Mouse (Mus musculus) layer of hippocampus, adult 2 months (tissue): ENCODE data around the gene Gpr142. TPM values are rescaled to one million over a fixed set of nuclear protein-coding genes. Genes with fewer than 3 reads are reported as not detected.
A peak's percentile ranks its signal among the peaks of the same experiment; 100 is the strongest.

Experiments used
- DNase-seq, 2 experiments: peaks; one replicate each; pipeline ENCODE4 v3.0.0; 2022; ENCODE audit warnings: low spot score in 2 of 2
- H3K27ac ChIP-seq: fragments of 200-600 bp; 2 replicates; pipeline ENCODE4 v1.8.1; 2022
- H3K4me3 ChIP-seq: fragments of 200-600 bp; 2 replicates; pipeline ENCODE4 v1.8.1; 2022; ENCODE audit warnings: mild to moderate bottlenecking
- CTCF ChIP-seq: fragments of 200-600 bp; conservative IDR thresholded peaks from 2 replicates; pipeline ENCODE4 v1.8.1; 2022; ENCODE audit warnings: antibody characterized with exemption, mild to moderate bottlenecking, moderate library complexity
- long read RNA-seq, 2 experiments: library from polyadenylated mRNA; stranded (forward); transcript quantifications; one replicate each; pipeline ENCODE4 v2.0.0; 2021; ENCODE audit warnings: borderline mapping rate in 2 of 2
- total RNA-seq, 2 experiments: library from RNA; stranded (reverse); gene quantifications; 2 replicates each; pipeline ENCODE4 v1.2.3; 2021

Gpr142 gene
- total RNA-seq, result not detected
- long read RNA-seq, experiment 1, result 0 reads
- long read RNA-seq, experiment 2, result 0 reads

- H3K27ac ChIP-seq, result no peak within 1 kb of the TSS
- TF ChIP-seq CTCF, result no peak
Observed at GRCm38 (mm10) chr11:114798624-114799023, at the start of gene Gpr142. Gene Gpr142 (plus strand): TSS chr11:114798924.

GRCm38 (mm10) chr11:114764820-114765818 lies 33.6 kb upstream of the Gpr142 start, which contains the start of gene Kif19a:
Gene Kif19a (plus strand): TSS chr11:114765388.
- no peak for TF ChIP-seq CTCF
- Histone ChIP-seq H3K4me3 (peak within 1 kb of the TSS; percentile 54), H3K27ac (no peak within 1 kb of the TSS)
- DNase-seq, result no peak

More at GRCm38 (mm10) chr11:114798624-114799023, at the start of gene Gpr142:
- no peak within 1 kb of the TSS for H3K4me3 ChIP-seq
- no peak for DNase-seq

GRCm38 (mm10) chr11:114769911-114770310 lies 28.8 kb upstream of the Gpr142 start:
- TF ChIP-seq CTCF, result no peak

GRCm38 (mm10) chr11:114771896-114772295 lies 26.8 kb upstream of the Gpr142 start:
- Histone ChIP-seq H3K4me3 (no peak overlapping the region), H3K27ac (no peak overlapping the region)
- TF ChIP-seq CTCF, result no peak
- DNase-seq, result no peak

More at GRCm38 (mm10) chr11:114769911-114770310, 28.8 kb upstream of the Gpr142 start:
- H3K4me3 ChIP-seq, result no peak overlapping the region
- no peak overlapping the region for H3K27ac ChIP-seq
- DNase-seq, result no peak

GRCm38 (mm10) chr11:114780076-114780475 lies 18.6 kb upstream of the Gpr142 start:
- no peak overlapping the region for H3K27ac ChIP-seq
- no peak for DNase-seq
- TF ChIP-seq CTCF, result no peak
- H3K4me3 ChIP-seq, result no peak overlapping the region

DNA sequence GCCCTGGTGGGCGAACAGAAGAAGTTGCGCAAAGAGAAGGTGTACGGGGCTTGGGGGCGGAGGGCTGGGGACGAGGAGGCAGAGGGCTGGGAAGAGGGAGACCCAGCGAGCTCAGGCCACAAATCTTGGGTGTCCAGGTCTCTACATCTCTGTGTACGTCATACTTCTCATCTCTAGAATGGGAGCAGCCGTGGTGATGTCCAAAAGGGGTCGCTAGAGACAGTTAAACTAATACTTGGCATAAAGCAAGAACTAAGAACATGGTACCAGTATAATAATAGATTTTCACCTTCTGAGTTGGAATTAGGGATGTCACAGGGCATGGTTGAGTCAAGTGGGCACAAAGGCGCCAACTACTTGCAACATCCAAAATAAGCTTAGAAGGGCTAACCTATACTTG lies 12.8 kb upstream of the Gpr142 start:
- TF ChIP-seq CTCF, result peak; percentile 55
- H3K4me3 ChIP-seq, result peak overlapping the region; percentile 42
- no peak overlapping the region for H3K27ac ChIP-seq
- no peak for DNase-seq

DNA sequence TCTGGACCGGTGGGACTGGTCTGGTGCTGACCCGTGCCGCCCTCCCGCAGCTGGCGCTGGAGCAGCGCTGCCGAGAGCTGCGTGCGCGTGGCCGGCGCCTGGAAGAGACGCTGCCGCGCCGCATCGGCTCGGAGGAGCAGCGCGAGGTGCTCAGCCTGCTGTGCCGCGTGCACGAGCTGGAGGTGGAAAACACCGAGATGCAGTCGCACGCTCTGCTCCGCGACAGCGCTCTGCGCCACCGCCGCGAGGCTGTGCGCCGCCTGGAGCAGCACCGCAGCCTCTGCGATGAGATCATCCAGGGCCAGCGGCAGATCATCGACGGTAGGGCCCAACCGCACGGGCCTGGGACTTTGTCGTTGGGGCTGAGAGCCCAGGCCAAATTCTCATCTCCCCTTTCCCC lies 12.4 kb upstream of the Gpr142 start:
- Histone ChIP-seq H3K27ac (no peak overlapping the region), H3K4me3 (peak overlapping the region; percentile 42)
- DNase-seq, result no peak
- no peak for TF ChIP-seq CTCF

- no peak overlapping the region for H3K4me3 ChIP-seq
- no peak for TF ChIP-seq CTCF
- H3K27ac ChIP-seq, result no peak overlapping the region
- no peak for DNase-seq
Observed at GRCm38 (mm10) chr11:114787611-114788010, 11.1 kb upstream of the Gpr142 start.

GRCm38 (mm10) chr11:114789061-114789714 lies 9.5 kb upstream of the Gpr142 start:
- H3K27ac ChIP-seq, result no peak overlapping the region; the same call in 1 of the 2 replicates
- TF ChIP-seq CTCF, result peak; percentile 100; the same call in 1 of the 2 replicates
- peak; percentile 73 to 90 for DNase-seq
- H3K4me3 ChIP-seq, result peak overlapping the region; percentile 34

GRCm38 (mm10) chr11:114789716-114790115 lies 9.0 kb upstream of the Gpr142 start:
- Histone ChIP-seq H3K4me3 (no peak overlapping the region), H3K27ac (no peak overlapping the region)
- no peak for DNase-seq
- no peak for TF ChIP-seq CTCF

DNA sequence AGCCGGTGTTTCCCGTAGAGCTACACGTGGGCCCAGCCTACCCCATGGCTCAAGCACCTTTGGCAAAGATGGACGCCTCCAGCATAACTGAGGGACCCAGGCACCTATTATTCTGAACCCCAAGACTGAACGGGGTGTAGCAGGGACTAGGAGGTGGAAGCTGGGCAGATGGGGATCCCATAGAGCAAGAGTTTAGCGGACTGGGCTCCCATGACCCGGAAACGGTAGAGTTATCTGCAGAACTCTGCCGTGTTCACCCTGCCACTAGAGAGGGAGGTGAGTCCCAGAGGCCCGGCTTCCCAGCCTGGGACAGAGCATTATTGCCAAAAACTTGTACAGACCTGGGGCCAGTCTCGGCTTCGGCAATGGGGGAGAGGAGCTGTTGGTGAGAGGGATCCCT lies 8.6 kb upstream of the Gpr142 start:
- no peak overlapping the region for H3K27ac ChIP-seq
- DNase-seq, result no peak
- TF ChIP-seq CTCF, result no peak
- H3K4me3 ChIP-seq, result no peak overlapping the region

GRCm38 (mm10) chr11:114790841-114791240 lies 7.9 kb upstream of the Gpr142 start:
- 0 out of 2 replicates have a peak overlapping the region, but pooled peaks have one; percentile 88 for H3K27ac ChIP-seq
- TF ChIP-seq CTCF, result peak; percentile 63
- DNase-seq, result no peak
- no peak overlapping the region for H3K4me3 ChIP-seq

- peak in 1 of 2 experiments; percentile 10 for DNase-seq
- peak overlapping the region; percentile 65 for H3K4me3 ChIP-seq
- H3K27ac ChIP-seq, result peak overlapping the region; percentile 88
- TF ChIP-seq CTCF, result no peak
Observed at GRCm38 (mm10) chr11:114791351-114791889, 7.3 kb upstream of the Gpr142 start.
